Mouse (Mus musculus) spleen, embryonic (tissue): ENCODE measurements around the gene Olfr1532-ps1.
"Not testable (repeated sequence)": the region's sequence is repeated elsewhere in the genome, so short reads cannot be mapped to it uniquely, and the experiment has no call there.

Source experiments
- CTCF ChIA-PET: fragments of 350-600 bp; sonication (Branson Sonifier 250); formaldehyde crosslinking; loops from one replicate; lab custom pipeline; 2022; lab: Charles Lee

Olfr1532-ps1 gene

GRCm38 (mm10) chr7:106907676-106908075 is at the start of gene Olfr1532-ps1:
TSS of gene Olfr1532-ps1 (plus strand) at chr7:106908001.
- CTCF ChIA-PET = no interaction called here

GRCm38 (mm10) chr7:106862885-106863284 is 44.9 kb upstream of the Olfr1532-ps1 start, which contains the start of gene Olfr704:
TSS of gene Olfr704 (plus strand) at chr7:106863185.
- CTCF ChIA-PET = no interaction called here

- CTCF ChIA-PET = no interaction called here
These were observed 31.0 kb upstream of the Olfr1532-ps1 start, which contains the start of gene Olfr705 for GRCm38 (mm10) chr7:106876791-106877190. TSS of gene Olfr705 (minus strand) at chr7:106876891.

DNA sequence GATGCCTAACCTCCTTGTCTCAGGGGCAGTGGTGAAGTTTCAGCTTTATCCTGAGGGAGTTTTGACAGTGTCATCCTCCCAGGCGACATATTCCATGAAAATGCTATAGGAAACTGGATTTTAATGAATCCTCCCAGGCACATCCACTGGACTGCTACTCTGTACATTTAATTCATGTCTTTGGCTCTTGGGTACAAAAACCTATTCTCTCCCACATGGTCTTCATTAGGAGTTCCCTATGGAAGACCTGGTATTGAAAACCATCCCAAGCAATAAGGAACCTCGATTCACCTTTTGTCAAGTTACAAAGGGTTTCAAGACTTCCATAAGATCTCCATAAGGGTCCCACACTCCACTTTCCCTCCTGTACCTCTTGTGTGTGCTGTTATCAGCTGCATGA is 19.7 kb upstream of the Olfr1532-ps1 start, which contains the start of gene Olfr706:
TSS of gene Olfr706 (minus strand) at position 101 of the 400 bp plus-strand sequence.
- CTCF ChIA-PET = no interaction called here

GRCm38 (mm10) chr7:106901141-106901540 is 6.7 kb upstream of the Olfr1532-ps1 start, which contains the start of gene Olfr707:
TSS of gene Olfr707 (minus strand) at chr7:106901241.
- CTCF ChIA-PET = not testable (repeated sequence)

GRCm38 (mm10) chr7:106920961-106921360 is 13.2 kb downstream of the Olfr1532-ps1 start:
- CTCF ChIA-PET = not testable (repeated sequence)

GRCm38 (mm10) chr7:106932119-106932518 is 24.3 kb downstream of the Olfr1532-ps1 start, which contains the start of gene Olfr709-ps1:
TSS of gene Olfr709-ps1 (minus strand) at chr7:106932219.
- CTCF ChIA-PET = no interaction called here

GRCm38 (mm10) chr7:106948212-106948611 is 40.4 kb downstream of the Olfr1532-ps1 start, which contains the start of gene Olfr710:
TSS of gene Olfr710 (minus strand) at chr7:106948312.
- CTCF ChIA-PET = no interaction called here

- CTCF ChIA-PET = no interaction called here
These were observed 56.0 kb downstream of the Olfr1532-ps1 start, which contains the start of gene Olfr6 for GRCm38 (mm10) chr7:106963837-106964236. TSS of gene Olfr6 (minus strand) at chr7:106963937.
